ENCODE assay signal across 14 mouse cellular contexts in the genomic region with DNA sequence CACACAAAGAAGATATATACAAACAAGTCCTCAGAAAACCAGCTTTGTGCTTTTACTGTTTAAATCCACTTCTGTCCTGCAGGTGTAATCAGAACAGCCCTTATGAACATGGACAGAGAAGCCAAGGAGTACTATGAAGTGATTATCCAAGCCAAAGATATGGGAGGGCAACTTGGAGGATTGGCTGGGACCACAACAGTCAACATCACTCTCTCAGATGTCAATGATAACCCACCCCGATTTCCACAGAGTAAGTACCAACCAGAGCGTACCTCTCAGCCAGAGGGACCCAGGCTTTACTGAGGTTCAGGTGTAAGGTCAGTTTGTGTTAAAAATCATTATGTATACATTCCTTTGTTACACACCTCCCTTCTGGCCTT.
DNase-seq lines count a peak whose midpoint lies in the region; ATAC-seq lines count a peak whose summit lies in the region.
"Had no signal": no experiment of that assay in that cellular context is flagged by ENCODE, and none has a peak within 500 bp of the region (broad histone marks: within the 10 kb centered on the region; RNA-seq: fewer than 3 reads in every experiment).

No protein-coding gene starts in this region.

- no peaks in the 10 kb centered on the region for H3K4me1 ChIP-seq in forebrain, embryonic 11.5 days (replicated peaks; ENCODE audit: control insufficient read depth, insufficient read depth, low read length)
- H3K4me1 ChIP-seq in forebrain, embryonic 10.5 days = no peaks in the 10 kb centered on the region
- no peaks in the 10 kb centered on the region for H3K4me1 ChIP-seq in forebrain, embryonic 12.5 days
- H3K4me1 ChIP-seq in hindbrain, embryonic 12.5 days = no peaks in the 10 kb centered on the region
- H3K4me1 ChIP-seq in midbrain, embryonic 12.5 days = peaks cover 3% of the 10 kb centered on the region; the same call in 1 of the 2 replicates
- H3K4me1 ChIP-seq in intestine, embryonic 16.5 days (ENCODE audit: control insufficient read depth, insufficient read depth, low read length) = no peaks in the 10 kb centered on the region
- H3K4me1 ChIP-seq: stomach, embryonic 15.5 days had no signal

- no peak overlapping the region for H3K9ac ChIP-seq in forebrain, embryonic 11.5 days (ENCODE audit: low read length)
- no peak overlapping the region for H3K9ac ChIP-seq in forebrain, embryonic 12.5 days
- no peak overlapping the region for H3K9ac ChIP-seq in hindbrain, embryonic 12.5 days
- H3K9ac ChIP-seq in midbrain, embryonic 12.5 days (replicated peaks) = no peak overlapping the region
- no peak overlapping the region for H3K9ac ChIP-seq in intestine, embryonic 16.5 days (ENCODE audit: low read depth, low read length)
- H3K9ac ChIP-seq: liver, postnatal 0 days; stomach, embryonic 15.5 days had no signal

- H3K27me3 ChIP-seq in forebrain, embryonic 11.5 days (ENCODE audit: control insufficient read depth, insufficient read depth, low read length) = no peaks in the 10 kb centered on the region
- no peaks in the 10 kb centered on the region for H3K27me3 ChIP-seq in forebrain, embryonic 10.5 days (ENCODE audit: poor library complexity, severe bottlenecking)
- H3K27me3 ChIP-seq in forebrain, embryonic 12.5 days = no peaks in the 10 kb centered on the region
- H3K27me3 ChIP-seq in hindbrain, embryonic 12.5 days = no peaks in the 10 kb centered on the region
- H3K27me3 ChIP-seq in midbrain, embryonic 12.5 days = no peaks in the 10 kb centered on the region
- no peaks in the 10 kb centered on the region for H3K27me3 ChIP-seq in intestine, embryonic 16.5 days (replicated peaks; ENCODE audit: control insufficient read depth, insufficient read depth, low read length)
- H3K27me3 ChIP-seq: stomach, embryonic 15.5 days had no signal

- DNase-seq in forebrain, embryonic 11.5 days (ENCODE audit: low spot score) = no peak
- no peak for DNase-seq in forebrain, embryonic 10.5 days (ENCODE audit: extremely low spot score, low spot score)
- DNase-seq in kidney, postnatal 14 days = no peak
- no peak for DNase-seq in adrenal gland, postnatal 36 days
- DNase-seq: kidney, adult 11 months; thymus, adult 18-20 months had no signal

- 86% methylated on average over 2 of the region's 2 CpGs for WGBS in forebrain, embryonic 11.5 days
- WGBS in forebrain, embryonic 10.5 days = 97% methylated on average over 2 of the region's 2 CpGs
- 89% methylated on average over 2 of the region's 2 CpGs for WGBS in forebrain, embryonic 12.5 days
- WGBS in hindbrain, embryonic 12.5 days = 95% methylated on average over 2 of the region's 2 CpGs
- WGBS in midbrain, embryonic 12.5 days = 92% methylated on average over 2 of the region's 2 CpGs
- WGBS in intestine, embryonic 16.5 days = 77% methylated on average over 2 of the region's 2 CpGs

- no peak overlapping the region for H3K27ac ChIP-seq in forebrain, embryonic 11.5 days (ENCODE audit: low read depth, low read length)
- no peak overlapping the region for H3K27ac ChIP-seq in forebrain, embryonic 10.5 days
- no peak overlapping the region for H3K27ac ChIP-seq in forebrain, embryonic 12.5 days
- no peak overlapping the region for H3K27ac ChIP-seq in hindbrain, embryonic 12.5 days
- H3K27ac ChIP-seq in midbrain, embryonic 12.5 days (replicated peaks) = no peak overlapping the region
- no peak overlapping the region for H3K27ac ChIP-seq in intestine, embryonic 16.5 days (ENCODE audit: low read length)
- H3K27ac ChIP-seq: kidney, postnatal 0 days; stomach, embryonic 15.5 days had no signal

- H3K36me3 ChIP-seq in forebrain, embryonic 11.5 days (ENCODE audit: control insufficient read depth, insufficient read depth, low read length) = no peaks in the 10 kb centered on the region
- no peaks in the 10 kb centered on the region for H3K36me3 ChIP-seq in forebrain, embryonic 10.5 days (replicated peaks)
- H3K36me3 ChIP-seq in forebrain, embryonic 12.5 days (replicated peaks) = no peaks in the 10 kb centered on the region
- H3K36me3 ChIP-seq in hindbrain, embryonic 12.5 days = no peaks in the 10 kb centered on the region
- no peaks in the 10 kb centered on the region for H3K36me3 ChIP-seq in midbrain, embryonic 12.5 days
- no peaks in the 10 kb centered on the region for H3K36me3 ChIP-seq in intestine, embryonic 16.5 days (ENCODE audit: control insufficient read depth, insufficient read depth, low read length)
- H3K36me3 ChIP-seq: G1E; stomach, embryonic 15.5 days had no signal

- H3K9me3 ChIP-seq in forebrain, embryonic 11.5 days (ENCODE audit: control insufficient read depth, low read length) = no peaks in the 10 kb centered on the region
- H3K9me3 ChIP-seq in forebrain, embryonic 10.5 days = no peaks in the 10 kb centered on the region
- no peaks in the 10 kb centered on the region for H3K9me3 ChIP-seq in forebrain, embryonic 12.5 days
- no peaks in the 10 kb centered on the region for H3K9me3 ChIP-seq in hindbrain, embryonic 12.5 days (replicated peaks)
- H3K9me3 ChIP-seq in midbrain, embryonic 12.5 days = no peaks in the 10 kb centered on the region
- H3K9me3 ChIP-seq in intestine, embryonic 16.5 days (ENCODE audit: control insufficient read depth, low read length) = no peaks in the 10 kb centered on the region
- H3K9me3 ChIP-seq: stomach, embryonic 15.5 days had no signal

- no peak overlapping the region for H3K4me3 ChIP-seq in forebrain, embryonic 11.5 days (ENCODE audit: low read depth, low read length)
- H3K4me3 ChIP-seq in forebrain, embryonic 10.5 days = no peak overlapping the region
- H3K4me3 ChIP-seq in forebrain, embryonic 12.5 days (replicated peaks) = no peak overlapping the region
- H3K4me3 ChIP-seq in hindbrain, embryonic 12.5 days = no peak overlapping the region
- H3K4me3 ChIP-seq in midbrain, embryonic 12.5 days = no peak overlapping the region
- no peak overlapping the region for H3K4me3 ChIP-seq in intestine, embryonic 16.5 days (ENCODE audit: low read length)
- H3K4me3 ChIP-seq: stomach, embryonic 15.5 days had no signal

- ATAC-seq in forebrain, embryonic 11.5 days (replicated peaks; ENCODE audit: low FRiP score) = peak; percentile 40; the same call in 1 of the 2 replicates
- peak; percentile 47; the same call in 1 of the 2 replicates for ATAC-seq in forebrain, embryonic 12.5 days (ENCODE audit: low FRiP score)
- ATAC-seq in hindbrain, embryonic 12.5 days (ENCODE audit: low FRiP score) = peak; percentile 66
- ATAC-seq in midbrain, embryonic 12.5 days (ENCODE audit: low FRiP score, low read depth) = peak; percentile 44
- no peak for ATAC-seq in intestine, embryonic 16.5 days
- ATAC-seq: liver, postnatal 0 days had no signal

- no peak overlapping the region for H3K4me2 ChIP-seq in forebrain, embryonic 11.5 days (ENCODE audit: low read depth, low read length, severe bottlenecking)
- no peak overlapping the region for H3K4me2 ChIP-seq in forebrain, embryonic 12.5 days
- H3K4me2 ChIP-seq in hindbrain, embryonic 12.5 days (replicated peaks) = no peak overlapping the region
- no peak overlapping the region for H3K4me2 ChIP-seq in midbrain, embryonic 12.5 days (replicated peaks)
- no peak overlapping the region for H3K4me2 ChIP-seq in intestine, embryonic 16.5 days (ENCODE audit: low read depth, low read length)
- H3K4me2 ChIP-seq: stomach, embryonic 15.5 days had no signal
